30 mouse cellular contexts compared by ENCODE assay signal in genomic region chrX:71534102-71534501, GRCm38 (mm10). TPM values are rescaled to one million over a fixed set of nuclear protein-coding genes. Genes with fewer than 3 reads are reported as not detected.
DNase-seq lines count a peak whose midpoint lies in the region; ATAC-seq and TF ChIP-seq lines count a peak whose summit lies in the region.
"Had no signal": no experiment of that assay in that cellular context is flagged by ENCODE, and none has a peak within 500 bp of the region (broad histone marks: within the 10 kb centered on the region; RNA-seq: fewer than 3 reads in every experiment).

No protein-coding gene starts in this region.

- H3K4me2 ChIP-seq in intestine, postnatal 0 days (replicated peaks; ENCODE audit: low read depth): no peak overlapping the region
- H3K4me2 ChIP-seq in intestine, embryonic 15.5 days (replicated peaks): no peak overlapping the region
- H3K4me2 ChIP-seq in liver, embryonic 14.5 days (ENCODE audit: low read depth): no peak overlapping the region
- H3K4me2 ChIP-seq in liver, embryonic 12.5 days: no peak overlapping the region
- H3K4me2 ChIP-seq: forebrain, embryonic 15.5 days; heart, embryonic 12.5 days; hindbrain, embryonic 14.5 days; limb, embryonic 12.5 days; liver, embryonic 13.5 days; lung, embryonic 14.5 days had no signal

- DNase-seq in liver, embryonic 14.5 days (ENCODE audit: low read depth in 3 of 3, low spot score in 3 of 3): no peak
- DNase-seq in MEL (ENCODE audit: low read depth, low spot score) (no peak), MN1 (ENCODE audit: low spot score) (no peak)
- DNase-seq in ovary, postnatal 10 days (ENCODE audit: low spot score): no peak
- DNase-seq: adrenal gland, postnatal 14 days; cerebellum, adult 11 months; cerebellum, adult 9-10 months; cerebellum, postnatal 36 days; gastrocnemius, adult 2 months; gastrocnemius, postnatal 36 days; heart, adult 18-20 months; kidney, postnatal 4 days; liver, embryonic 13.5 days; lung, embryonic 14.5 days; right cerebral cortex, adult 18-20 months; spleen, adult 18-20 months; thymus, adult 2 months had no signal

- no peaks in the 10 kb centered on the region for H3K4me1 ChIP-seq in intestine, postnatal 0 days (replicated peaks; ENCODE audit: control insufficient read depth, insufficient read depth, low read length)
- no peaks in the 10 kb centered on the region for H3K4me1 ChIP-seq in intestine, embryonic 15.5 days (replicated peaks)
- H3K4me1 ChIP-seq in liver, embryonic 14.5 days (replicated peaks; ENCODE audit: control insufficient read depth in 2 of 2, insufficient read depth in 2 of 2, low read length in 1 of 2): no peaks in the 10 kb centered on the region
- H3K4me1 ChIP-seq in liver, embryonic 12.5 days: 0 out of 2 replicates have a peak, but pooled peaks cover 3% of the 10 kb centered on the region
- H3K4me1 ChIP-seq in MEL (ENCODE audit: control insufficient read depth in 1 of 2, insufficient read depth in 2 of 2, low read length in 2 of 2): no peaks in the 10 kb centered on the region; a peak in 1 of 4 replicates
- H3K4me1 ChIP-seq: forebrain, embryonic 15.5 days; limb, embryonic 12.5 days; liver, embryonic 13.5 days; midbrain, embryonic 10.5 days had no signal

- no peak for ATAC-seq in intestine, postnatal 0 days
- no peak for ATAC-seq in intestine, embryonic 15.5 days
- ATAC-seq in liver, embryonic 14.5 days (ENCODE audit: insufficient read depth): no peak
- ATAC-seq in liver, embryonic 12.5 days: no peak
- 0 out of 2 replicates have a peak, but pooled peaks have one; percentile 59 for ATAC-seq in megakaryocyte-erythroid progenitor cell, adult 5-6 weeks (replicated peaks; ENCODE audit: low FRiP score, low TSS enrichment, poor library complexity, severe bottlenecking)
- ATAC-seq: forebrain, embryonic 15.5 days; midbrain, embryonic 16.5 days; Patski had no signal

- TF ChIP-seq RAD21 in MEL (IDR thresholded peaks at IDR 0.05; ENCODE audit: low read depth, low read length): peak; percentile 29

- TF ChIP-seq POLR2A in MEL (IDR thresholded peaks at IDR 0.05; ENCODE audit: control insufficient read depth in 1 of 2, insufficient read depth in 1 of 2, low read depth in 1 of 2, low read length in 2 of 2, poor library complexity in 1 of 2): no peak

- WGBS in intestine, postnatal 0 days: 81% methylated on average over 5 of the region's 5 CpGs
- 74% methylated on average over 5 of the region's 5 CpGs for WGBS in intestine, embryonic 15.5 days
- 50% methylated on average over 5 of the region's 5 CpGs for WGBS in liver, embryonic 14.5 days (ENCODE audit: insufficient replicate concordance)
- WGBS in liver, embryonic 12.5 days (ENCODE audit: insufficient replicate concordance): 60% methylated on average over 5 of the region's 5 CpGs

- H3K27me3 ChIP-seq in intestine, postnatal 0 days (replicated peaks; ENCODE audit: control insufficient read depth, insufficient read depth, low read length): no peaks in the 10 kb centered on the region
- no peaks in the 10 kb centered on the region for H3K27me3 ChIP-seq in intestine, embryonic 15.5 days (replicated peaks)
- H3K27me3 ChIP-seq in liver, embryonic 14.5 days (ENCODE audit: control insufficient read depth, insufficient read depth, low read length): no peaks in the 10 kb centered on the region
- H3K27me3 ChIP-seq in liver, embryonic 12.5 days (replicated peaks): 0 out of 2 replicates have a peak, but pooled peaks cover 4% of the 10 kb centered on the region
- no peaks in the 10 kb centered on the region for H3K27me3 ChIP-seq in MEL (ENCODE audit: control insufficient read depth in 1 of 2, insufficient read depth in 2 of 2, low read length in 2 of 2)
- H3K27me3 ChIP-seq: forebrain, embryonic 15.5 days; liver, embryonic 13.5 days; Patski had no signal

- TF ChIP-seq CTCF in intestine, postnatal 0 days (IDR thresholded peaks at IDR 0.05; ENCODE audit: low read depth): peak; percentile 32
- TF ChIP-seq CTCF in liver, embryonic 14.5 days (IDR thresholded peaks at IDR 0.05; ENCODE audit: low read depth): peak; percentile 43; the same call in 1 of the 2 replicates
- TF ChIP-seq CTCF in MEL (IDR thresholded peaks at IDR 0.05 in 2 of 3, conservative IDR thresholded peaks at IDR 0.05 in 1 of 3; ENCODE audit: control insufficient read depth in 1 of 3, insufficient read depth in 1 of 3, low read depth in 2 of 3, low read length in 3 of 3, poor library complexity in 1 of 3, severe bottlenecking in 1 of 3): peak in 2 of 3 experiments; percentile 26 to 47; a peak in 3 of 6 replicates

- H3K9ac ChIP-seq in intestine, postnatal 0 days (ENCODE audit: low read depth, low read length): no peak overlapping the region
- H3K9ac ChIP-seq in intestine, embryonic 15.5 days: no peak overlapping the region
- no peak overlapping the region for H3K9ac ChIP-seq in liver, embryonic 14.5 days (replicated peaks)
- no peak overlapping the region for H3K9ac ChIP-seq in liver, embryonic 12.5 days
- H3K9ac ChIP-seq in MEL (ENCODE audit: control insufficient read depth, low read depth, low read length, poor library complexity, severe bottlenecking): no peak overlapping the region
- H3K9ac ChIP-seq: forebrain, embryonic 15.5 days; heart, embryonic 12.5 days; hindbrain, embryonic 14.5 days; limb, embryonic 12.5 days; liver, embryonic 13.5 days; lung, embryonic 14.5 days had no signal

- no peaks in the 10 kb centered on the region for H3K79me2 ChIP-seq in MEL (ENCODE audit: control insufficient read depth, insufficient read depth, low read length, poor library complexity)

- no peak for TF ChIP-seq EP300 in liver, embryonic 14.5 days (IDR thresholded peaks at IDR 0.05; ENCODE audit: low read depth)
- no peak for TF ChIP-seq EP300 in MEL (IDR thresholded peaks at IDR 0.05; ENCODE audit: low read depth in 1 of 2, low read length in 2 of 2)

- H3K4me3 ChIP-seq in intestine, postnatal 0 days (ENCODE audit: low read depth, low read length): no peak overlapping the region
- H3K4me3 ChIP-seq in intestine, embryonic 15.5 days (replicated peaks): no peak overlapping the region
- H3K4me3 ChIP-seq in liver, embryonic 14.5 days (ENCODE audit: insufficient read depth in 1 of 2, low read depth in 2 of 2, low read length in 2 of 2): no peak overlapping the region
- no peak overlapping the region for H3K4me3 ChIP-seq in liver, embryonic 12.5 days
- no peak overlapping the region for H3K4me3 ChIP-seq in MEL (ENCODE audit: control insufficient read depth in 1 of 2, insufficient read depth in 1 of 2, low read depth in 2 of 2, low read length in 2 of 2)
- H3K4me3 ChIP-seq: forebrain, embryonic 15.5 days; gastrocnemius, adult 2 months; heart, embryonic 12.5 days; limb, embryonic 12.5 days; liver, embryonic 13.5 days; midbrain, embryonic 10.5 days had no signal

- no peak overlapping the region for H3K27ac ChIP-seq in intestine, postnatal 0 days (ENCODE audit: low read depth, low read length)
- H3K27ac ChIP-seq in intestine, embryonic 15.5 days: no peak overlapping the region
- no peak overlapping the region for H3K27ac ChIP-seq in liver, embryonic 14.5 days
- H3K27ac ChIP-seq in liver, embryonic 12.5 days: no peak overlapping the region
- H3K27ac ChIP-seq in MEL (ENCODE audit: control insufficient read depth, low read depth, low read length): no peak overlapping the region
- H3K27ac ChIP-seq: forebrain, embryonic 15.5 days; gastrocnemius, adult 2 months; hindbrain, embryonic 14.5 days; kidney, postnatal 0 days; limb, embryonic 12.5 days; liver, embryonic 13.5 days; macrophage; midbrain, embryonic 10.5 days had no signal

- no peaks in the 10 kb centered on the region for H3K9me3 ChIP-seq in intestine, postnatal 0 days (ENCODE audit: control insufficient read depth)
- H3K9me3 ChIP-seq in intestine, embryonic 15.5 days: no peaks in the 10 kb centered on the region
- no peaks in the 10 kb centered on the region for H3K9me3 ChIP-seq in liver, embryonic 14.5 days (ENCODE audit: control insufficient read depth, low read length)
- H3K9me3 ChIP-seq in liver, embryonic 12.5 days (replicated peaks): no peaks in the 10 kb centered on the region
- H3K9me3 ChIP-seq in MEL (replicated peaks; ENCODE audit: insufficient read depth, low read length): no peaks in the 10 kb centered on the region
- H3K9me3 ChIP-seq: forebrain, embryonic 15.5 days; heart, embryonic 12.5 days; limb, embryonic 12.5 days; liver, embryonic 13.5 days; midbrain, embryonic 10.5 days had no signal

- no peaks in the 10 kb centered on the region for H3K36me3 ChIP-seq in intestine, postnatal 0 days (ENCODE audit: control insufficient read depth, insufficient read depth)
- H3K36me3 ChIP-seq in intestine, embryonic 15.5 days: no peaks in the 10 kb centered on the region
- H3K36me3 ChIP-seq in liver, embryonic 14.5 days (replicated peaks; ENCODE audit: control insufficient read depth, insufficient read depth, low read depth): no peaks in the 10 kb centered on the region
- no peaks in the 10 kb centered on the region for H3K36me3 ChIP-seq in liver, embryonic 12.5 days
- no peaks in the 10 kb centered on the region for H3K36me3 ChIP-seq in MEL (ENCODE audit: control insufficient read depth in 1 of 2, insufficient read depth in 2 of 2, low read length in 2 of 2)
- H3K36me3 ChIP-seq: forebrain, embryonic 15.5 days; heart, embryonic 12.5 days; limb, embryonic 12.5 days; liver, embryonic 13.5 days; midbrain, embryonic 10.5 days had no signal

RNA-seq across cellular contexts. Expression of gene Hmgb3, which starts 21.6 kb away (rescaled TPM):
- 82.9 and 86.7 TPM in 2 replicates for polyA plus RNA-seq in intestine, postnatal 0 days (2015; fragmentation: Nextera tagmentation; extraction: Ambion mirVana)
- 217 and 227 TPM in 2 replicates for polyA plus RNA-seq in intestine, embryonic 15.5 days (2015; fragmentation: Nextera tagmentation; extraction: Ambion mirVana)
- 95.7 and 170 TPM in 2 replicates for polyA plus RNA-seq in liver, embryonic 14.5 days (2012; rRNA removed)
- 148 and 169 TPM in 2 replicates for polyA plus RNA-seq in liver, embryonic 14.5 days (2014; fragmentation: Nextera tagmentation; extraction: Ambion mirVana)
- 321 and 340 TPM in 2 replicates for polyA plus RNA-seq in liver, embryonic 12.5 days (2016; fragmentation: Nextera tagmentation; extraction: Ambion mirVana)
- 110 and 127 TPM in 2 replicates for total RNA-seq in MEL (2012; rRNA removed)
- polyA plus RNA-seq in MEL (2012; ENCODE audit: insufficient read depth in 1 of 2, insufficient read length in 2 of 2, low read depth in 1 of 2, low replicate concordance in 2 of 2, missing spikeins in 1 of 2): 100 to 1,000 TPM in 1 of 2 experiments, not detected in 1; 181 TPM
- total RNA-seq in megakaryocyte-erythroid progenitor cell, adult 5-6 weeks (2014; fragmentation: Nextera tagmentation): 299 and 321 TPM in 2 replicates
- total RNA-seq in megakaryocyte-erythroid progenitor cell, adult 5-6 weeks (2017): 584 TPM in 2 replicates

RNA-seq across cellular contexts. Expression of gene Cd99l2, which starts 41.5 kb away (rescaled TPM):
- 9.0 and 10.4 TPM in 2 replicates for polyA plus RNA-seq in intestine, postnatal 0 days (2015; fragmentation: Nextera tagmentation; extraction: Ambion mirVana)
- 24.9 and 25.6 TPM in 2 replicates for polyA plus RNA-seq in intestine, embryonic 15.5 days (2015; fragmentation: Nextera tagmentation; extraction: Ambion mirVana)
- 5.7 and 7.2 TPM in 2 replicates for polyA plus RNA-seq in liver, embryonic 14.5 days (2012; rRNA removed)
- 7.2 and 9.7 TPM in 2 replicates for polyA plus RNA-seq in liver, embryonic 14.5 days (2014; fragmentation: Nextera tagmentation; extraction: Ambion mirVana)
- 13.8 and 14.9 TPM in 2 replicates for polyA plus RNA-seq in liver, embryonic 12.5 days (2016; fragmentation: Nextera tagmentation; extraction: Ambion mirVana)
- total RNA-seq in MEL (2012; rRNA removed): 7.7 and 7.9 TPM in 2 replicates
- 10 to 100 TPM in 1 of 2 experiments, not detected in 1; 12.0 TPM for polyA plus RNA-seq in MEL (2012; ENCODE audit: insufficient read depth in 1 of 2, insufficient read length in 2 of 2, low read depth in 1 of 2, low replicate concordance in 2 of 2, missing spikeins in 1 of 2)
- total RNA-seq in megakaryocyte-erythroid progenitor cell, adult 5-6 weeks (2014; fragmentation: Nextera tagmentation): 11.0 and 13.3 TPM in 2 replicates
- total RNA-seq in megakaryocyte-erythroid progenitor cell, adult 5-6 weeks (2017): 18.9 and 20.3 TPM in 2 replicates
